Mouse (Mus musculus) hindbrain, embryonic 16.5 days (tissue): ENCODE results near the gene 9130213A22Rik. TPM values are rescaled to one million over a fixed set of nuclear protein-coding genes. Genes with fewer than 3 reads are reported as not detected.

ENCODE experiments used
- ATAC-seq: fragments of 200-750 bp; cut with Nextera tagmentation; 2 replicates; pipeline ENCODE4 v1.8.0; 2017; ENCODE audit warnings: moderate TSS enrichment, moderate library complexity
- H3K27ac ChIP-seq: fragments of 300-500 bp; sonication (generic); 2 replicates; pipeline ENCODE4 v1.5.1; 2014; ENCODE audit warnings: low read depth, mild to moderate bottlenecking, control low read depth, low read length, moderate library complexity
- H3K27me3 ChIP-seq: fragments of 300-500 bp; sonication (generic); replicated peaks from 2 replicates; pipeline ENCODE4 v1.6.1; 2014; ENCODE audit warnings: low read length; ENCODE audit not compliant: control insufficient read depth, insufficient read depth
- H3K36me3 ChIP-seq: fragments of 300-500 bp; sonication (generic); 2 replicates; pipeline ENCODE4 v1.6.1; 2014; ENCODE audit warnings: mild to moderate bottlenecking, low read length, moderate library complexity, mixed read lengths; ENCODE audit not compliant: control insufficient read depth, insufficient read depth
- H3K4me1 ChIP-seq: fragments of 300-500 bp; sonication (generic); 2 replicates; pipeline ENCODE4 v1.6.1; 2014; ENCODE audit warnings: low read depth, low read length; ENCODE audit not compliant: control insufficient read depth, insufficient read depth
- H3K4me2 ChIP-seq: fragments of 300-500 bp; sonication (generic); 2 replicates; pipeline ENCODE4 v1.6.1; 2014; ENCODE audit warnings: mild to moderate bottlenecking, low read length, control low read depth, moderate library complexity
- H3K4me3 ChIP-seq: fragments of 300-500 bp; sonication (generic); 2 replicates; pipeline ENCODE4 v1.5.1; 2014; ENCODE audit warnings: mild to moderate bottlenecking, low read length, control low read depth, moderate library complexity
- H3K9ac ChIP-seq: fragments of 300-500 bp; sonication (generic); 2 replicates; pipeline ENCODE4 v1.6.1; 2014; ENCODE audit warnings: low read depth, mild to moderate bottlenecking, control low read depth, low read length, moderate library complexity
- H3K9me3 ChIP-seq: fragments of 300-500 bp; sonication (generic); 2 replicates; pipeline ENCODE4 v1.6.1; 2014; ENCODE audit warnings: mild to moderate bottlenecking, low read length, moderate library complexity; ENCODE audit not compliant: control insufficient read depth
- WGBS: fragments of 180-500 bp; shearing (Covaris S2); extraction: QIAGEN DNeasy Blood & Tissue Kit; methylation state at CpG from one replicate; pipeline ENCODE4 v1.1.7; 2014; 5-methylcytosine and 5-hydroxymethylcytosine counted together
- polyA plus RNA-seq: library from polyadenylated mRNA; unstranded; fragments of >200 nt; fragmentation: Nextera tagmentation; extraction: Ambion mirVana; gene quantifications from 2 replicates; pipeline ENCODE4 v1.2.1, GENCODE M21; 2015

Gene 9130213A22Rik
- polyA plus RNA-seq, 1 experiment from 2014 or later, result 1.2 TPM

DNA sequence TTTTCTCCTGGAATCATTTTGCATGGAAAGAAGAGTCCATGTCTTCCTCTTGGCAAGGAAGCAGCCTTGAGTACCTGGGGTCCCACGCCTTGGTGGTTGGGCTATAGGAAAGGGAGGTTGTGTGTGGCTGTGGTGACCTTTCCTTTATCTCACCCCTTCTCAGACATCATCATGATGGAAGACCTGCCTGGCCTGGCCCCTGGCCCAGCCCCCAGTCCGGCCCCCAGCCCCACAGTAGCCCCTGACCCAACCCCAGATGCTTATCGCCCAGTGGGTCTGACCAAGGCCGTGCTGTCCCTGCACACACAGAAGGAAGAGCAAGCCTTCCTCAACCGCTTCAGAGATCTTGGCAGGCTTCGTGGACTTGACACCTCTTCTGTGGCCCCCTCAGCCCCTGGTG lies 17.2 kb downstream of the 9130213A22Rik start:
- H3K9me3 ChIP-seq, result no peaks in the 10 kb centered on the region
- WGBS, result 92% methylated on average over 6 of the region's 6 CpGs
- no peak overlapping the region for H3K27ac ChIP-seq
- no peaks in the 10 kb centered on the region for H3K27me3 ChIP-seq
- peaks cover 5% of the 10 kb centered on the region for H3K4me1 ChIP-seq
- H3K36me3 ChIP-seq, result peaks cover 47% of the 10 kb centered on the region
- ATAC-seq, result no peak
- H3K4me2 ChIP-seq, result no peak overlapping the region
- no peak overlapping the region for H3K9ac ChIP-seq
- H3K4me3 ChIP-seq, result no peak overlapping the region

DNA sequence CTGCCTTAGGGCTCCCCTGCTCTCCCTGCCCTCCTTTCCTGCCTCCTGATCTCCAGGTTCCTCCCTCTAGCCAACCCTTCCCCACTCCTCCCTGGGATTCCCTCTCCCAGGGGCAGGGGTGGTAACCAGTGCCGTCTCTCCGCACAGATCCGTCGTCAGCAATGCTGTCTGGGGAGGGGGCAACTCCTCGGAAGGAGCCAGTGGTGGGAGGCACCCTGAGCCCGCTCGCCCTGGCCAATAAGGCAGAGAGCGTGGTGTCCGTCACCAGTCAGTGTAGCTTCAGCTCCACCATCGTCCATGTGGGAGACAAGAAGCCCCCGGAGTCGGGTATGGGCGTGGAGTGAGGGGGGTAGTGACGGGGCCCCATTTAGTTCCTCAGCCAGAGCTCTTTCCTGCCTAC lies 17.9 kb downstream of the 9130213A22Rik start:
- H3K4me3 ChIP-seq, result no peak overlapping the region
- no peak for ATAC-seq
- no peak overlapping the region for H3K27ac ChIP-seq
- H3K27me3 ChIP-seq, result no peaks in the 10 kb centered on the region
- H3K36me3 ChIP-seq, result peaks cover 47% of the 10 kb centered on the region
- H3K9ac ChIP-seq, result no peak overlapping the region
- WGBS, result 89% methylated on average over 14 of the region's 14 CpGs
- H3K9me3 ChIP-seq, result no peaks in the 10 kb centered on the region
- H3K4me1 ChIP-seq, result peaks cover 8% of the 10 kb centered on the region
- H3K4me2 ChIP-seq, result no peak overlapping the region

DNA sequence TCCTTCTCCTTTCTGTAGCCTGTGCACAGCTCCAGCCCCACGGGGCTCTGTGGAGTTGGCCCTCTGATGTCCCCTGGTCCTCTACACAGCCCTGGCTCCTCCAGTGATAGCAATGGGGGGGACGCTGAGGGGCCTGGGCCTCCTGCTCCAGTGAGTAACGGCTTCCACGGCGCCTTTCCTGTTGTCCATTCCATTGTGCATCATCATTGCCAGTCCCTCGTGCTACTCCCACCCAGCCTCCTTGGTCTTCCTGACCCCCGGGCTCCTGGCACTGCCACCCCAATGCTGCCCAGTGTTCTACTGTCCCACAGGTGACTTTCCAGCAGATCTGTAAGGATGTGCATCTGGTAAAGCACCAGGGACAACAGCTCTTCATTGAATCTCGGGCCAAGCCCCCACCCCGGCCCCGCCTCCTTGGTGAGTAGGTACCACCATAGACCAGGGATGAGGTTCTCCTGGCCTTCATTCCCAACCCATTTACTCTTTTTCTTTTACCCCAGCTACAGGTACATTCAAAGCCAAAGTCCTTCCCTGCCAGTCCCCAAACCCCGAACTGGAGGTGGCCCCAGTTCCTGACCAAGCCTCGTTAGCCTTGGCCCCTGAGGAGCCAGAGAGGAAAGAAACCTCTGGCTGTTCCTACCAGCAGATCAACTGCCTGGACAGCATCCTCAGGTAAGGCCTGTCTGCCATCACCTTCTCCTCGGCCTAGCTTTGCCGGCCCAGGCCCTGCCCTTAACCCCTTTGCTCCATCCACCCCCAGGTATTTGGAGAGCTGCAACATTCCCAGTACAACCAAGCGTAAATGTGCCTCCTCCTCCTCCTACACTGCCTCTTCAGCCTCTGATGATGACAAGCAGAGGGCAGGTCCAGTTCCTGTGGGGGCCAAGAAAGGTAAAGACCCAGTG lies 18.6 kb downstream of the 9130213A22Rik start:
- Histone ChIP-seq H3K9me3 (no peaks in the 10 kb centered on the region), H3K4me3 (no peak overlapping the region), H3K9ac (no peak overlapping the region), H3K27me3 (no peaks in the 10 kb centered on the region), H3K36me3 (peaks cover 44% of the 10 kb centered on the region), H3K4me1 (peaks cover 11% of the 10 kb centered on the region), H3K27ac (no peak overlapping the region), H3K4me2 (no peak overlapping the region)
- no peak for ATAC-seq
- 92% methylated on average over 15 of the region's 15 CpGs for WGBS

- no peaks in the 10 kb centered on the region for H3K9me3 ChIP-seq
- peaks cover 16% of the 10 kb centered on the region for H3K4me1 ChIP-seq
- no peak overlapping the region for H3K27ac ChIP-seq
- no peak overlapping the region for H3K9ac ChIP-seq
- no peaks in the 10 kb centered on the region for H3K27me3 ChIP-seq
- peaks cover 41% of the 10 kb centered on the region for H3K36me3 ChIP-seq
- 94% methylated on average over 14 of the region's 14 CpGs for WGBS
- no peak for ATAC-seq
- no peak overlapping the region for H3K4me3 ChIP-seq
- no peak overlapping the region for H3K4me2 ChIP-seq
Measured at GRCm38 (mm10) chr11:69103121-69103520, 19.3 kb downstream of the 9130213A22Rik start.

DNA sequence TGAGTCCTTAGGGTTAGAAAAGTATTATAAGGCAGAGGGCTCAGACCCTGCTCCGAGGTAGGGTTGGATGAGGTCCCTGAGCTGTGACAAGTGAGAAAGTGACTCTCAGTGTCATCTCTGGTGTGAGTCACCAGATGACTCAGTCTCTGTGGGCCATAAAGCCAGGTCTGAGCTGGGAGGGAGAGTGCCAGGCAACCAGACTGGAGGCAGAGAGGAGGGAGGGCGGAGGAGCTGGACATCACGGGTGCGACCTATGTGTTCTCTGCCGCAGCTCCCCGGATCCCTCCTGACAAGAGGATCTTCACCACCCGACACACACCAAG lies 20.0 kb downstream of the 9130213A22Rik start:
- WGBS, result 89% methylated on average over 7 of the region's 7 CpGs
- Histone ChIP-seq H3K27ac (no peak overlapping the region), H3K4me2 (no peak overlapping the region), H3K4me1 (peaks cover 24% of the 10 kb centered on the region), H3K4me3 (no peak overlapping the region), H3K9ac (no peak overlapping the region), H3K27me3 (no peaks in the 10 kb centered on the region), H3K9me3 (no peaks in the 10 kb centered on the region), H3K36me3 (peaks cover 38% of the 10 kb centered on the region)
- ATAC-seq, result no peak

GRCm38 (mm10) chr11:69101604-69102402 lies 20.6 kb downstream of the 9130213A22Rik start:
- Histone ChIP-seq H3K4me2 (no peak overlapping the region), H3K4me3 (no peak overlapping the region), H3K27ac (no peak overlapping the region), H3K27me3 (no peaks in the 10 kb centered on the region), H3K9me3 (no peaks in the 10 kb centered on the region), H3K4me1 (peaks cover 29% of the 10 kb centered on the region), H3K9ac (no peak overlapping the region), H3K36me3 (peaks cover 36% of the 10 kb centered on the region)
- ATAC-seq, result no peak
- WGBS, result 93% methylated on average over 21 of the region's 21 CpGs

- Histone ChIP-seq H3K27me3 (no peaks in the 10 kb centered on the region), H3K4me1 (peaks cover 36% of the 10 kb centered on the region), H3K9ac (peak overlapping the region; percentile 73), H3K9me3 (no peaks in the 10 kb centered on the region), H3K4me2 (peak overlapping the region; percentile 93), H3K27ac (no peak overlapping the region), H3K36me3 (peaks cover 34% of the 10 kb centered on the region), H3K4me3 (peak overlapping the region; percentile 57)
- no peak for ATAC-seq
- WGBS, result 91% methylated on average over 20 of the region's 20 CpGs
Measured at GRCm38 (mm10) chr11:69100639-69101360, 21.6 kb downstream of the 9130213A22Rik start.

DNA sequence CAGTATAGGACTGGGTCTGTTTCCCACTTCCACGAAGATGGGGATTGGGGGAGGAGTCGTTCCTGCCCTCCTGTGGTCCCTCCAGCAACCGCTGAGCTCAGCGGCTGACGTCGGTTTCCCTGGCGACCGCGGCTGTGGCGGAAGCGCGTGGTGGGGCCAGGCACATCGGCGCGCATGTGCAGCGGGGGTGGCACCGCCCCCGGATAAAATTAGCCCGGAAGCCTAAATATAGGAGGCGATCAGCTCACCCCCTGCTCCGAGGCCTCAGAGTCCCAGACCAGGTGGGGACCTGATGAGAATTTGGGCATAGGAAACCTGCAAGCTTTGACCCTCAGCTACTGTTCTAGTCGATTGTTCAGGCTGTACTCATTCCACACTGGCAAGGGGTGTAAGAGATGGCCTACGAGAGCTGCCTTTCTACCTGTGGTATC lies 22.5 kb downstream of the 9130213A22Rik start:
- peak overlapping the region; percentile 81 for H3K27ac ChIP-seq
- no peaks in the 10 kb centered on the region for H3K27me3 ChIP-seq
- no peaks in the 10 kb centered on the region for H3K9me3 ChIP-seq
- ATAC-seq, result peak; percentile 21
- peak overlapping the region; percentile 57 for H3K4me3 ChIP-seq
- H3K4me2 ChIP-seq, result peak overlapping the region; percentile 93
- H3K36me3 ChIP-seq, result peaks cover 27% of the 10 kb centered on the region
- WGBS, result 1% methylated on average over 23 of the region's 23 CpGs
- peak overlapping the region; percentile 73 for H3K9ac ChIP-seq
- peaks cover 41% of the 10 kb centered on the region for H3K4me1 ChIP-seq
